Mouse (Mus musculus): ENCODE results near the gene Brap. TPM values are rescaled to one million over a fixed set of nuclear protein-coding genes. Genes with fewer than 3 reads are reported as not detected.
"Not testable (repeated sequence)": the region's sequence is repeated elsewhere in the genome, so short reads cannot be mapped to it uniquely, and the experiment has no call there.

Brap gene
- polyA plus RNA-seq, 1 experiment from 2014 or later = 32.5 TPM

DNA sequence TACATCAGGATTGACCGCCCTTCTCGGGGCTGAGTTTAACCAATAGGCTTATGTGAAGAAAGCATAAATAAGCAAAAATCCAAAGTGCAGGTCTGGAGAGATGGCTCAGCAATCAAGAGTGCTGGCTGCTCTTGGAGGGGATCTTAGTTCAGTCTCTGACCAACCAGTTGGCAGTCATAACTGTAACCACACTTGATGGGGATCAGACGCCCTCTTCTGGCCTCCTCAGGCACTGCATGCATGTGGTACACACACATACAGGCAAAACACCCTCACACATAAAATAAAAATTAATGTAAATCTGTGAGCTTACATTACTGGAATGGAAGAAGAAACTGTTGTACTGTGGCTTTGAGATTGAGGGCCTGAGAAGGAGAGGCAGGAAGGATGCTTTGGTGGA is 10.0 kb downstream of the Brap start:
- H3K36me3 ChIP-seq (ENCODE audit: control insufficient read depth, insufficient read depth, low read length) = peaks cover 5% of the 10 kb centered on the region
- H3K9me3 ChIP-seq (ENCODE audit: control insufficient read depth, low read length) = no peaks in the 10 kb centered on the region
- no peak overlapping the region for H3K4me3 ChIP-seq (ENCODE audit: low read depth, low read length)
- no peak for ATAC-seq (ENCODE audit: low FRiP score, low TSS enrichment)
- TF ChIP-seq EP300 (optimal IDR thresholded peaks at IDR 0.05) (no peak), CTCF (IDR thresholded peaks at IDR 0.05; ENCODE audit: low read depth) (peak; percentile 64)
- no peaks in the 10 kb centered on the region for H3K27me3 ChIP-seq (ENCODE audit: control insufficient read depth, insufficient read depth, low read length)
- no peaks in the 10 kb centered on the region for H3K4me1 ChIP-seq (replicated peaks; ENCODE audit: control insufficient read depth, insufficient read depth)
- no peak overlapping the region for H3K4me2 ChIP-seq (replicated peaks; ENCODE audit: low read depth)
- H3K27ac ChIP-seq (replicated peaks) = no peak overlapping the region
- DNase-seq (ENCODE audit: low spot score) = peak; percentile 40
- 84% methylated on average over 3 of the region's 3 CpGs for WGBS
- H3K9ac ChIP-seq (ENCODE audit: low read length) = no peak overlapping the region

DNA sequence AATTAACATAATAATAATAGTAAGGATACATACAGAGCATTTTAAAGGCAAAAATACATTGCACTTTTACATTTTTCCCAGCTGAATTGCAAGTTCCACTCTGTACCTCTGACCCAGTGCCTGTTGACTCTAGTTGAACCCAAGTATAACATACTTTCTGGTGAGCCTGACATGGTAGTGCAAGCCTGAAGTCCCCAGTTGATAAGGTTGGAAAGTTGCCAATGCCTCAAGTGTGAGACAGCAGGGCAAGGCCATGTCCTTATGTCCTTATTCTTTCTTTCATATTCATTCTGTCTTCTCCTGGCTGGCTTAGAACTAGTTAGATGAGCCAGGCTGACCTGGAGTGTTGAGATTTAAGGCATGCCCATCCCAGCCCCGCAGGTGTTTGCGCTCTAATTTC is 21.9 kb downstream of the Brap start:
- no peak overlapping the region for H3K27ac ChIP-seq (replicated peaks)
- no peak overlapping the region for H3K4me2 ChIP-seq (replicated peaks; ENCODE audit: low read depth)
- 100% methylated on average over 2 of the region's 2 CpGs for WGBS
- no peak for ATAC-seq (ENCODE audit: low FRiP score, low TSS enrichment)
- H3K9me3 ChIP-seq (ENCODE audit: control insufficient read depth, low read length) = no peaks in the 10 kb centered on the region
- no peak overlapping the region for H3K4me3 ChIP-seq (ENCODE audit: low read depth, low read length)
- H3K36me3 ChIP-seq (ENCODE audit: control insufficient read depth, insufficient read depth, low read length) = peaks cover 45% of the 10 kb centered on the region
- DNase-seq (ENCODE audit: low spot score) = no peak
- no peaks in the 10 kb centered on the region for H3K27me3 ChIP-seq (ENCODE audit: control insufficient read depth, insufficient read depth, low read length)
- H3K4me1 ChIP-seq (replicated peaks; ENCODE audit: control insufficient read depth, insufficient read depth) = no peaks in the 10 kb centered on the region
- TF ChIP-seq EP300 (optimal IDR thresholded peaks at IDR 0.05) (no peak), CTCF (IDR thresholded peaks at IDR 0.05; ENCODE audit: low read depth) (no peak)
- no peak overlapping the region for H3K9ac ChIP-seq (ENCODE audit: low read length)

DNA sequence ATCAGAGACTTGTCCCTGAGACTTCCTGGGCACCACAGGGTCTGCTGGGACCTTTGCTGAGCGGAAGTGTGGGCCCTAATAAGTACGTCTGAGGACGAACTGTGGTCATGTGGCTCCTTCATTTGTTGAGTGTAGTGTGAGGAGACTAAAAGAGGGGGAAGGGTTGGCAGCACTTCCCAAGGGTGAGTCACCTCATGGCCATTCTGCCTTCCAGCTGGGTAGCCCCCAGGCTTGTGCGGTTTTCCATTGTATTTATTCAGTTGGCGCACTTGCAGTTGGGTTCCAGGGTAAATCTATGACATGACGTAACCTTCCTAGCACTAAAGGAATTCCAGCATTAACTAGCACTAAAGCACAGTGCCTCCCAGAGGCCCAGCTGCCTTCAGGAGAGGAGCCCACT is 25.1 kb downstream of the Brap start:
- DNase-seq (ENCODE audit: low spot score) = no peak
- Histone ChIP-seq H3K4me1 (replicated peaks; ENCODE audit: control insufficient read depth, insufficient read depth) (no peaks in the 10 kb centered on the region), H3K4me3 (ENCODE audit: low read depth, low read length) (no peak overlapping the region), H3K9ac (ENCODE audit: low read length) (no peak overlapping the region), H3K27me3 (ENCODE audit: control insufficient read depth, insufficient read depth, low read length) (no peaks in the 10 kb centered on the region), H3K36me3 (ENCODE audit: control insufficient read depth, insufficient read depth, low read length) (peaks cover 31% of the 10 kb centered on the region), H3K27ac (replicated peaks) (no peak overlapping the region), H3K4me2 (replicated peaks; ENCODE audit: low read depth) (no peak overlapping the region), H3K9me3 (ENCODE audit: control insufficient read depth, low read length) (no peaks in the 10 kb centered on the region)
- WGBS = 86% methylated on average over 6 of the region's 6 CpGs
- TF ChIP-seq CTCF (IDR thresholded peaks at IDR 0.05; ENCODE audit: low read depth) (no peak), EP300 (optimal IDR thresholded peaks at IDR 0.05) (no peak)
- no peak for ATAC-seq (ENCODE audit: low FRiP score, low TSS enrichment)

DNA sequence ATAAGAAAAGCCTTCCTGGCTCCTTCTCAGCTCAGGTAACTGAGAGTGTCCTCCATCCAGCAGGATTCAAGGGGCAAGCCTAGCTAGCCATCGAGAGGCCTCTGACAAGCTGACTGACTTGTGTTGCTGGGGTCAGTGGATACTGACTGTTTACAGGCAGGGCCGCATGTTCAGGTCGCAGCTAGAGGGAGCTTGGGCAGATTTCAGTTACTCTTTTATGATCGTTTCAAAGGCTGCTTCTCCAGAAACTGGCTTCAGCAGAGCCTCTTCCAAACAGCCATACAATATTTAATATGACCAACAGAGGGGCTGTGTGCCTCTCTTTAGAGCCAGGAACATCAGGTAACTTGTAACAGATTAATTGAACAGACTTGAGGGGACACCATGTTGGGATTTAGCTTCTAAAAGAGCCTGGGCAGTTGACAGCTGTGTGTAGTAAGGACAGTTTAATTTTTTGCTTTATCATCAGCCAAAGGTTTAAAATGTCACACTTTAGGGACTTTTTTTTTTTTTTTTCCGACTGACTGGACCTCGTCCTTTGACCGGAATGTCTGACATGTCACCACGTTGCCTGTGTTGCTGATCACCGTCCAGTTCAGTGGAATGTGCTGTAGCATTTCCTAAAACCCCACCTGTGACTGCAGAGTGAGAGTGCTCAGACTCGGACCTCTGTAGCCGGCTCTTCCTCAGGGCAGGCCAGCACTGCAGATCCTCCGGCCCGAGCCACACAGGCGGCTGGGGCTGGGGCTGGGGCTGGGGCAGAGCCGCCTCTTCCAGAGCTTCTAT is 25.9 kb downstream of the Brap start:
- Histone ChIP-seq H3K4me2 (replicated peaks; ENCODE audit: low read depth) (no peak overlapping the region), H3K27ac (replicated peaks) (no peak overlapping the region), H3K4me1 (replicated peaks; ENCODE audit: control insufficient read depth, insufficient read depth) (no peaks in the 10 kb centered on the region), H3K27me3 (ENCODE audit: control insufficient read depth, insufficient read depth, low read length) (no peaks in the 10 kb centered on the region), H3K9me3 (ENCODE audit: control insufficient read depth, low read length) (no peaks in the 10 kb centered on the region), H3K4me3 (ENCODE audit: low read depth, low read length) (no peak overlapping the region), H3K36me3 (ENCODE audit: control insufficient read depth, insufficient read depth, low read length) (peaks cover 24% of the 10 kb centered on the region), H3K9ac (ENCODE audit: low read length) (no peak overlapping the region)
- TF ChIP-seq CTCF (IDR thresholded peaks at IDR 0.05; ENCODE audit: low read depth) = peak; percentile 53
- no peak for TF ChIP-seq EP300 (optimal IDR thresholded peaks at IDR 0.05)
- no peak for ATAC-seq (ENCODE audit: low FRiP score, low TSS enrichment)
- no peak for DNase-seq (ENCODE audit: low spot score)
- 70% methylated on average over 15 of the region's 15 CpGs for WGBS

DNA sequence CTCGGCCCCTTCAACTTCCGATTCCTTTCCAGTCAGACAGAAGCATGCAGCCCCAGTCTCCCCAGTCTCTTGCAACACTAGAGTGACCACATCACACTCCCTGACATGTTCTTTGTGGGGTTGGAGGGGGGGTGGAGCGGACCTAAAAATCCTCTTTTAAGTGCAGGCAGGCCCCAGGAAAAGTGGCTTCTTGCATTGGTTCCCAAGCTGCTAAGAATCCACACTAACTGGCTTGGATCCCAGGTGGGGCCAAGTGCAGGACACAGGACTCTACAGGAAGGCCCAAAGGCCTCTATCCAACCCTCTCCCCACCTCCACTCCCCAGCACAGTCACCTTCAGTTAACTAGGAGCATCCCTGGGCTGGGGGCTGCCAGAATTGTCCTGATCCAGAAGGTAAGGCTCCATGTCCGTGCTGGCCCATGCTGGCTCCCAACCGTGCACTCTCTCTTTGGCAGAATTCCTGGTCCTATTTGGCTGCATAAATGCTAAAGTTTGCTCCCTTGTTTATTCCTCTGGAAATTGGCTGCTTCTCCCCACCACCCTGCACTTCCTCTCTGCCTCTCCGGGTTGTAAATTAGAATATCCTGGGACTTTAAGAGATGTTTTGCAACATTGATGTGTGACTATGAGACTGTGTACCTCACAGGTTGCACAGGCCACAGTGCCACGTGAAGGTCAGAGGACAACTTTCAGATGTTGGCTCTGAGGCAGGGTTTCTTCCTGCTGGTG is 30.3 kb downstream of the Brap start:
- no peak for TF ChIP-seq CTCF (IDR thresholded peaks at IDR 0.05; ENCODE audit: low read depth)
- TF ChIP-seq EP300 (optimal IDR thresholded peaks at IDR 0.05) = no peak
- H3K9ac ChIP-seq (ENCODE audit: low read length) = 0 out of 2 replicates have a peak overlapping the region, but pooled peaks have one; percentile 9
- DNase-seq (ENCODE audit: low spot score) (no peak), ATAC-seq (ENCODE audit: low FRiP score, low TSS enrichment) (no peak; the same call in 1 of the 2 replicates)
- no peaks in the 10 kb centered on the region for H3K9me3 ChIP-seq (ENCODE audit: control insufficient read depth, low read length)
- H3K4me3 ChIP-seq (ENCODE audit: low read depth, low read length) = no peak overlapping the region
- no peak overlapping the region for H3K4me2 ChIP-seq (replicated peaks; ENCODE audit: low read depth)
- H3K27ac ChIP-seq (replicated peaks) = peak overlapping the region; percentile 82
- peaks cover 4% of the 10 kb centered on the region; the same call in 1 of the 2 replicates for H3K36me3 ChIP-seq (ENCODE audit: control insufficient read depth, insufficient read depth, low read length)
- no peaks in the 10 kb centered on the region for H3K4me1 ChIP-seq (replicated peaks; ENCODE audit: control insufficient read depth, insufficient read depth)
- no peaks in the 10 kb centered on the region for H3K27me3 ChIP-seq (ENCODE audit: control insufficient read depth, insufficient read depth, low read length)
- 47% methylated on average over 7 of the region's 7 CpGs for WGBS

DNA sequence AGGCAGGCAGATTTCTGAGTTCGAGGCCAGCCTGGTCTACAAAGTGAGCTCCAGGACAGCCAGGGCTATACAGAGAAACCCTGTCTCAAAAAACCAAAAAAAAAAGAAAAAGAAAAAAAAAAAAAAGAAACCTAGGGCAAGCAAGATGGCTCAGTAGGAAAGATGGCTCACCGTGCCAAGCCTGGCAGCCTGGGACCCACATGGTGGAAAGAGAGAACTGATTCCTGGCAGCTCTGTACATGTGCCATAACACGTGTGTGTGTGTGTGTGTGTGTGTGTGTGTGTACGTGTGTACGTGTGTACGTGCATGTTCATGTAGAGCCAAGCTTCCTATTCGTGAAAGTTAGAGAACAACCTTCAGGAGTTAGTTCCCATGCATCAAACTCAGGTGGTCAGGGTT is 31.1 kb downstream of the Brap start:
- H3K4me3 ChIP-seq (ENCODE audit: low read depth, low read length); H3K27ac ChIP-seq (replicated peaks); H3K9ac ChIP-seq (ENCODE audit: low read length); H3K36me3 ChIP-seq (ENCODE audit: control insufficient read depth, insufficient read depth, low read length); ATAC-seq (ENCODE audit: low FRiP score, low TSS enrichment); H3K4me2 ChIP-seq (replicated peaks; ENCODE audit: low read depth); H3K9me3 ChIP-seq (ENCODE audit: control insufficient read depth, low read length); H3K4me1 ChIP-seq (replicated peaks; ENCODE audit: control insufficient read depth, insufficient read depth); DNase-seq (ENCODE audit: low spot score); H3K27me3 ChIP-seq (ENCODE audit: control insufficient read depth, insufficient read depth, low read length): not testable (repeated sequence)
- WGBS = 90% methylated on average over 7 of the region's 7 CpGs
